Mouse (Mus musculus): ENCODE results near the gene Srsf6. TPM values are rescaled to one million over a fixed set of nuclear protein-coding genes. Genes with fewer than 3 reads are reported as not detected.

Srsf6 gene
- polyA plus RNA-seq, 1 experiment from 2014 or later = 208 TPM

GRCm38 (mm10) chr2:162972752-162973151 is 41.4 kb downstream of the Srsf6 start:
- no peaks in the 10 kb centered on the region for H3K9me3 ChIP-seq
- DNase-seq (ENCODE audit: low spot score) = no peak
- 52% methylated on average over 7 of the region's 7 CpGs for WGBS

GRCm38 (mm10) chr2:162973206-162973605 is 41.9 kb downstream of the Srsf6 start:
- Histone ChIP-seq H3K9me3 (no peaks in the 10 kb centered on the region), H3K27me3 (ENCODE audit: insufficient read depth, poor library complexity, severe bottlenecking) (peaks cover 15% of the 10 kb centered on the region), H3K27ac (no peak overlapping the region), H3K4me1 (peaks cover 19% of the 10 kb centered on the region), H3K4me3 (no peak overlapping the region), H3K36me3 (no peaks in the 10 kb centered on the region)
- no peak for DNase-seq (ENCODE audit: low spot score)
- 73% methylated on average over 5 of the region's 5 CpGs for WGBS

More at GRCm38 (mm10) chr2:162972752-162973151, 41.4 kb downstream of the Srsf6 start:
- H3K27me3 ChIP-seq (ENCODE audit: insufficient read depth, poor library complexity, severe bottlenecking) = peaks cover 15% of the 10 kb centered on the region
- H3K4me3 ChIP-seq = no peak overlapping the region
- no peaks in the 10 kb centered on the region for H3K36me3 ChIP-seq
- H3K27ac ChIP-seq = no peak overlapping the region
- H3K4me1 ChIP-seq = peaks cover 19% of the 10 kb centered on the region

DNA sequence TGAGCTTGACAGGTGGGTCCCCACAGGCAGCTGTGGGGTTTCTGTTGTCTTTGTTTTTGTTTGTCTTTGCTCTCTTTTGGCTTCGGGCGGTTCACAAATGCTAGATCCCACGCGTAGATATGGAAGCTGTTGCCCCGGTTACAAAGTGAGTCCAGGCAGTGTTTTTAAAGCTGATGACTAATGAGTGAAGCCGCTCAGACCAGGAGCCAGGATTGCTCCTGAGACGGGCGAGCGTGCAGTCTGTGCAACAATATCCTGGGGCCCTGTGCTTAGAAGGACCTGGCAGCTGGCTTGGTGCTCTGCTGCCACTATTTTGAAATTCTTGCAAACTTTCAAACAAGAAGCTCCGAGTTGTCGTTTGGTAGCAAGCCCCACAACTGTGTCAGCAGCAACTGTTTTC is 42.3 kb downstream of the Srsf6 start:
- H3K9me3 ChIP-seq = no peaks in the 10 kb centered on the region
- peak; percentile 63 for DNase-seq (ENCODE audit: low spot score)
- WGBS = 35% methylated on average over 11 of the region's 11 CpGs
- peak overlapping the region; percentile 29; the same call in 1 of the 2 replicates for H3K27ac ChIP-seq
- H3K27me3 ChIP-seq (ENCODE audit: insufficient read depth, poor library complexity, severe bottlenecking) = peaks cover 15% of the 10 kb centered on the region
- H3K36me3 ChIP-seq = no peaks in the 10 kb centered on the region
- no peak overlapping the region for H3K4me3 ChIP-seq
- peaks cover 19% of the 10 kb centered on the region for H3K4me1 ChIP-seq

GRCm38 (mm10) chr2:162975157-162975775 is 43.9 kb downstream of the Srsf6 start:
- Histone ChIP-seq H3K4me3 (no peak overlapping the region), H3K27ac (no peak overlapping the region), H3K9me3 (no peaks in the 10 kb centered on the region), H3K36me3 (no peaks in the 10 kb centered on the region), H3K27me3 (ENCODE audit: insufficient read depth, poor library complexity, severe bottlenecking) (peaks cover 8% of the 10 kb centered on the region; the same call in 1 of the 2 replicates), H3K4me1 (peaks cover 19% of the 10 kb centered on the region)
- WGBS = 77% methylated on average over 11 of the region's 11 CpGs
- peak; percentile 50 for DNase-seq (ENCODE audit: low spot score)

- H3K27ac ChIP-seq = no peak overlapping the region
- DNase-seq (ENCODE audit: low spot score) = no peak
- no peaks in the 10 kb centered on the region for H3K36me3 ChIP-seq
- H3K9me3 ChIP-seq = no peaks in the 10 kb centered on the region
- H3K27me3 ChIP-seq (ENCODE audit: insufficient read depth, poor library complexity, severe bottlenecking) = peaks cover 3% of the 10 kb centered on the region; the same call in 1 of the 2 replicates
- H3K4me3 ChIP-seq = no peak overlapping the region
- 64% methylated on average over 4 of the region's 4 CpGs for WGBS
- peaks cover 19% of the 10 kb centered on the region for H3K4me1 ChIP-seq
Measured at GRCm38 (mm10) chr2:162976001-162976400, 44.7 kb downstream of the Srsf6 start.

- DNase-seq (ENCODE audit: low spot score) = no peak
- H3K9me3 ChIP-seq = no peaks in the 10 kb centered on the region
- H3K4me1 ChIP-seq = no peaks in the 10 kb centered on the region
- H3K4me3 ChIP-seq = no peak overlapping the region
- no peaks in the 10 kb centered on the region for H3K27me3 ChIP-seq (ENCODE audit: insufficient read depth, poor library complexity, severe bottlenecking)
- 83% methylated on average over 6 of the region's 6 CpGs for WGBS
- no peaks in the 10 kb centered on the region for H3K36me3 ChIP-seq
- H3K27ac ChIP-seq = no peak overlapping the region
Measured at GRCm38 (mm10) chr2:162984381-162984780, 53.1 kb downstream of the Srsf6 start.

DNA sequence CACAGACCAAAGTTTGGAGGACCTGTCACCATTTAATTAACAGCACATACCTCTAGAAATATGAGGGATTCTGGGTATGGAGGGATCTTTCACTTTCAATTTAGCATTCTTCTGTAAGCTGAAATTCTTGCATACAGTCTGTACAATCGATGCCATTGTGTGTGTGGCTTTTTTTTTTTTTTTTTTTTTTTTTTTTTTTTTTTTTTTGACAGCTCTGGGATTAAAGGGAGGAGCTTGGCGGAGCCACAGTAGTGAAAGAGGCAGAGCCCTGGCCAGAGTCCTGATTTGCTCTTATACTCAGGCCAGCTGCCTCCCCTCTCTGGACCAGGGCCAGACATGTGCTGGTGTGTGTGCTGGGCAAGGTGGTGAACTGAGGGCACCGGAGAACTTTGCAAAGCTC is 54.6 kb downstream of the Srsf6 start:
- Histone ChIP-seq H3K4me1 (no peaks in the 10 kb centered on the region), H3K9me3 (no peaks in the 10 kb centered on the region), H3K36me3 (no peaks in the 10 kb centered on the region), H3K27me3 (ENCODE audit: insufficient read depth, poor library complexity, severe bottlenecking) (no peaks in the 10 kb centered on the region), H3K4me3 (no peak overlapping the region), H3K27ac (no peak overlapping the region)
- DNase-seq (ENCODE audit: low spot score) = no peak
- 72% methylated on average over 3 of the region's 3 CpGs for WGBS

Other genes starting within 250 kb of the Srsf6 start
- gene L3mbtl1, start 11.9 kb downstream of the Srsf6 start, polyA plus RNA-seq (2016; fragmentation: Nextera tagmentation; extraction: Ambion mirVana) = 0.07 and 0.15 TPM in 2 replicates
- 0.28 TPM in 1 of 2 replicates, not detected in the other for gene Sgk2, start 55.8 kb downstream of the Srsf6 start, polyA plus RNA-seq (2016; fragmentation: Nextera tagmentation; extraction: Ambion mirVana)
- 40.6 and 45.6 TPM in 2 replicates for gene Ift52, start 85.8 kb downstream of the Srsf6 start, polyA plus RNA-seq (2016; fragmentation: Nextera tagmentation; extraction: Ambion mirVana)
- 30.2 and 38.2 TPM in 2 replicates for gene Mybl2, start 123.2 kb downstream of the Srsf6 start, polyA plus RNA-seq (2016; fragmentation: Nextera tagmentation; extraction: Ambion mirVana)
- gene Gtsf1l, start 156.3 kb downstream of the Srsf6 start, polyA plus RNA-seq (2016; fragmentation: Nextera tagmentation; extraction: Ambion mirVana) = not detected in 2 replicates